Mouse (Mus musculus) thymus, adult 2 months (tissue): ENCODE results near the gene F13b.

ENCODE experiments used
- CTCF ChIP-seq: fragments of 200-500 bp; IDR thresholded peaks from 2 replicates; pipeline ENCODE4 v1.5.1; 2012; ENCODE audit warnings: mild to moderate bottlenecking, control low read depth, low read length, moderate library complexity, borderline replicate concordance; ENCODE audit not compliant: control insufficient read depth, poor library complexity, insufficient read depth; ENCODE audit errors: extremely low read depth
- POLR2A ChIP-seq: fragments of 200-500 bp; IDR thresholded peaks from 2 replicates; pipeline ENCODE4 v1.6.1; 2012; ENCODE audit warnings: mild to moderate bottlenecking, low read length, control low read depth, moderate library complexity; ENCODE audit not compliant: control insufficient read depth, poor library complexity, insufficient read depth; ENCODE audit errors: extremely low read depth

DNA sequence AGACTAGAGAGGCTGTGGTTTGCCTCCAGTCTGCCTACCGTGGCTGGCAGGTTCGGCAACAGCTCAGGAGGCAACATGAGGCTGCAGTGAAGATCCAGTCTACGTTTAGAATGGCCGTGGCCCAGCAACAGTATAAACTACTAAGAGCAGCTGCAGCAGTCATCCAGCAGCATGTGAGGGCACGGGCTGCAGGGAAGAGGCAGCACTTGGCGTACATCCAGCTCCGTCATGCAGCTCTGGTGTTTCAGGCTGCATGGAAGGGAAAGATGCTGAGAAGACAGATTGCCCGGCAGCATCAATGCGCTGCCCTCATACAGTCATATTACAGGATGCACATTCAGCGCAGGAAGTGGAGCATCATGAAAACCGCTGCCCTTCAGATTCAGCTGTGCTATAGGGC lies 22.6 kb upstream of the F13b start:
- TF ChIP-seq POLR2A (no peak), CTCF (no peak)
